Mouse (Mus musculus) spleen, adult 2 months (tissue): ENCODE results near the gene Aldh1l2. TPM values are rescaled to one million over a fixed set of nuclear protein-coding genes. Genes with fewer than 3 reads are reported as not detected.
A peak's percentile ranks its signal among the peaks of the same experiment; 100 is the strongest.

Experiments
- DNase-seq, 2 experiments: peaks; one replicate each; pipeline versions ENCODE4 v3.0.0 to v3.0.0-alpha.2; 2012 to 2021; ENCODE audit warnings: low spot score in 2 of 2, low read depth in 1 of 2
- H3K27ac ChIP-seq: fragments of 200-500 bp; 2 replicates; pipeline ENCODE4 v1.5.1; 2012; ENCODE audit warnings: low read length, inconsistent platforms; ENCODE audit not compliant: insufficient read depth
- H3K27me3 ChIP-seq: fragments of 200-500 bp; 2 replicates; pipeline ENCODE4 v1.6.1; 2012; ENCODE audit warnings: mild to moderate bottlenecking, moderate library complexity, low read length, inconsistent platforms; ENCODE audit not compliant: control insufficient read depth, insufficient read depth
- H3K36me3 ChIP-seq: fragments of 200-500 bp; 2 replicates; pipeline ENCODE4 v1.6.1; 2012; ENCODE audit warnings: mild to moderate bottlenecking, low read length, inconsistent platforms; ENCODE audit not compliant: control insufficient read depth, insufficient read depth
- H3K4me1 ChIP-seq: fragments of 200-500 bp; 2 replicates; pipeline ENCODE4 v1.6.1; 2011; ENCODE audit warnings: inconsistent platforms; ENCODE audit not compliant: control insufficient read depth, insufficient read depth, insufficient read length
- H3K4me3 ChIP-seq: fragments of 200-500 bp; 2 replicates; pipeline ENCODE4 v1.5.1; 2011; ENCODE audit warnings: mild to moderate bottlenecking, inconsistent platforms; ENCODE audit not compliant: insufficient read depth, insufficient read length; ENCODE audit errors: extremely low read depth
- CTCF ChIP-seq: fragments of 200-500 bp; IDR thresholded peaks from 2 replicates; pipeline ENCODE4 v1.5.1; 2011; ENCODE audit warnings: mild to moderate bottlenecking, inconsistent platforms; ENCODE audit not compliant: insufficient read depth, insufficient read length, insufficient replicate concordance; ENCODE audit errors: extremely low read depth
- POLR2A ChIP-seq: fragments of 200-500 bp; IDR thresholded peaks from 2 replicates; pipeline ENCODE4 v1.6.1; 2011; ENCODE audit warnings: low read depth, low read length, inconsistent platforms
- WGBS: fragments of 180-500 bp; shearing (Covaris S2); methylation state at CpG from one replicate; pipeline ENCODE4 v1.1.7; 2018; 5-methylcytosine and 5-hydroxymethylcytosine counted together
- polyA plus RNA-seq: library from polyadenylated mRNA; depleted of rRNA; stranded (reverse); fragments of >200 nt; gene quantifications from 2 replicates; pipeline ENCODE4 v1.2.3, GENCODE M21; 2012

Gene Aldh1l2
- polyA plus RNA-seq, 1 experiment: 0.53 TPM

DNA sequence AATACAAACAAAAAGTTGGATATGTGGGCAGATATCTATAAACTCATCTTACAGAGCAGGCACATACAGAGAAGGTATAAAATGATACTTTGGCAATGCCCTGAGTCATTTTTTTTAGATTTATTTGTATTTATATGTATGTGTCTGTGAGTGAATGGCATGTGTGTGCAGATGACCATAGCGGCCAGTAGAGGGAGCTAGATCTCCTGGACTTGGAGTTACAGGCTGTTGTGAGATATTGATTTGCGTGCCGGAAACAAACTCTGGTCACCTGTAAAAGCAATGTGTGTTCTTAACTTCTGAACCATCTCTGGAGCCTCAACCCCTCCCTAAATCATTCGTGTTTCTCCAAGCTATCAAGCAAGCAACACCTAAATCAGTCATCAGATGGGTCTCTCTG, 12.9 kb downstream of the Aldh1l2 start:
- 79% methylated on average over 4 of the region's 4 CpGs for WGBS
- H3K4me3 ChIP-seq: no peak overlapping the region
- no peak for DNase-seq

DNA sequence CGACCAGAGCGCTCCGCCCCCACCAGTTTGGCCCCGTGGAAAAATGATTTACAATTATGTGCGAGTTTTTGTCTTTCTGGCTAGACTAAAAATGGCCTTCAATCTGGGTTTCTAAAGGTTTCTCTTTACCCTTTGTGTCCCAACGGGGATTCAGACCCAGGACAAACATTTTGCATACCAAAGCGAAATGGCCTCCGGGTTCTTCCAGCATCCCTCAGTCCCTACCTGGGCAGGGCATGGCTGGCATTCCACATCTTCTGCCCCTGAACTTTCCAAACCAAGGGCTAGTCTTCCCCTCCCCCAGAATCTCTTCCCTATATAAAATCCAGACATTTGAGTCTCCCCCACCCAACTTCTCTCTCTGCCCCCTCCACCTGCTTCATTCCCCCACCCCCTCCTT, 20.2 kb downstream of the Aldh1l2 start:
- 86% methylated on average over 8 of the region's 8 CpGs for WGBS
- TF ChIP-seq CTCF: no peak
- TF ChIP-seq POLR2A: no peak
- H3K36me3 ChIP-seq: no peaks in the 10 kb centered on the region
- H3K4me3 ChIP-seq: no peak overlapping the region
- no peaks in the 10 kb centered on the region for H3K27me3 ChIP-seq
- no peak overlapping the region for H3K27ac ChIP-seq
- DNase-seq: no peak
- no peaks in the 10 kb centered on the region for H3K4me1 ChIP-seq

More for the DNA sequence above, 12.9 kb downstream of the Aldh1l2 start:
- H3K27me3 ChIP-seq: no peaks in the 10 kb centered on the region
- TF ChIP-seq POLR2A (no peak), CTCF (no peak)
- no peaks in the 10 kb centered on the region for H3K4me1 ChIP-seq
- no peaks in the 10 kb centered on the region for H3K36me3 ChIP-seq
- no peak overlapping the region for H3K27ac ChIP-seq

DNA sequence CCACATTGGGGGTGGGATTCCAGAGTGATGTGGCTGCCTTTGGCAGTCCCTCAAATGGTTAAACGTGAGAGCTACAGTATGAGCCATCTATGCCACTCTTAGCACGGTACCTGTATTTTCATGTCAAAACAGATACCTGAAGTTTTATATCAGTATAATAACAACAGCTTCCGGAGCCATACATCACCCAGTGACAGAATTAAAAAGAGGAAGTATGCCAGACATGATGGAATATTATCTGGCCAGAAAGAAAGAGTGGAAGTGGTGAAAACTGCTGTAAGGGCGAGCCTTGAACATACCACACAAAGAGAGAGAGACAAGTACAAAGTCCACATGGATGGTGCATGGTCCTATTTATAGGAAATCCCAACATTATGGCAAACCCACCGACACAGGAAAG, 22.6 kb downstream of the Aldh1l2 start:
- WGBS: 64% methylated on average over 5 of the region's 5 CpGs
- Histone ChIP-seq H3K27me3 (no peaks in the 10 kb centered on the region), H3K27ac (no peak overlapping the region), H3K4me1 (no peaks in the 10 kb centered on the region), H3K36me3 (no peaks in the 10 kb centered on the region), H3K4me3 (no peak overlapping the region)
- TF ChIP-seq CTCF (no peak), POLR2A (no peak)
- DNase-seq: no peak

- 39% methylated on average over 8 of the region's 8 CpGs for WGBS
- Histone ChIP-seq H3K27ac (no peak overlapping the region), H3K4me1 (no peaks in the 10 kb centered on the region), H3K27me3 (no peaks in the 10 kb centered on the region), H3K4me3 (no peak overlapping the region), H3K36me3 (no peaks in the 10 kb centered on the region)
- TF ChIP-seq POLR2A (no peak), CTCF (peak; percentile 25; the same call in 1 of the 2 replicates)
- DNase-seq: peak; percentile 32 to 40
Observed at GRCm38 (mm10) chr10:83508962-83509660, 24.8 kb downstream of the Aldh1l2 start.

DNA sequence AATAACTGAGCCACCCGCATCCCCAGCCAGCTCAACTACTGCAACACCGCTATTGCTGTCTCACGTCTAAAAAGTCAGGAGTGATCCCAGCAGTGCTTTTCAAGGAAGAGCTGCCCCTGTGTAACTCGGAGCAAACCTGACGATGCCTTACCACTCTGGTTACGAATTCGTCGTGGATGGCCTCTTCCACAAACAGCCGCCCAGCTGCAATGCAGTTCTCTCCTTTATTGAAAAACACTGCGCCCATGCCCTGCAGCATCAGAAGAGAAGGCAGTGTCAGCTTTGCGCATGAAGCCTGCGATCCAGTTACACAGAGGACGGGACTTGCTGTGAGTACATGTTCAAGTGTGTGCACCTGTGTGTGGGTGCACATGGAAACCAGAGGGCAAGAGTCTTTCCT, 36.6 kb downstream of the Aldh1l2 start:
- no peaks in the 10 kb centered on the region for H3K27me3 ChIP-seq
- TF ChIP-seq CTCF: no peak
- TF ChIP-seq POLR2A: no peak
- WGBS: 89% methylated on average over 13 of the region's 13 CpGs
- no peak overlapping the region for H3K27ac ChIP-seq
- H3K36me3 ChIP-seq: no peaks in the 10 kb centered on the region
- no peak for DNase-seq
- no peak overlapping the region for H3K4me3 ChIP-seq
- H3K4me1 ChIP-seq: no peaks in the 10 kb centered on the region

DNA sequence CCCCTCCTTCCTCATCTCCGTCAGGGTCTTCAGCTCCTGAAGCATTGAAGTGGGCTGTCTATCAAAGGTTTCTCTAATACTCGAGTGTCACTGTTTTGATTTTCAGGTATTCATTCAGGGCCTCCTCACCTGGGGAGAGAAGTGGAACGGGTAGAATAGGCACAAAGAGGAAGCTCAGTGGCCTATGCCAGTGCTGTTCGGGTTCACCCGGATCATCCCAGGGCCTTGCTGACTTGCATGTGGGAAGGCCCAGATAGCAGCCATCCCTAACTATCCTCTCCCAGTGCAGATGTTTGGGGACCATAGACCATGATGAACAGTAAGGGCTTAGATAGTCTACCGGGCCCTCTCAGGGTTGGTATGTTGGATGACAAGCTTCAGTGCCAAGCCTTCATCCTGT, 43.4 kb downstream of the Aldh1l2 start:
- WGBS: 87% methylated on average over 6 of the region's 6 CpGs
- no peaks in the 10 kb centered on the region for H3K36me3 ChIP-seq
- no peak overlapping the region for H3K4me3 ChIP-seq
- H3K27ac ChIP-seq: no peak overlapping the region
- no peaks in the 10 kb centered on the region for H3K4me1 ChIP-seq
- TF ChIP-seq CTCF (no peak), POLR2A (no peak)
- H3K27me3 ChIP-seq: no peaks in the 10 kb centered on the region
- DNase-seq: no peak

DNA sequence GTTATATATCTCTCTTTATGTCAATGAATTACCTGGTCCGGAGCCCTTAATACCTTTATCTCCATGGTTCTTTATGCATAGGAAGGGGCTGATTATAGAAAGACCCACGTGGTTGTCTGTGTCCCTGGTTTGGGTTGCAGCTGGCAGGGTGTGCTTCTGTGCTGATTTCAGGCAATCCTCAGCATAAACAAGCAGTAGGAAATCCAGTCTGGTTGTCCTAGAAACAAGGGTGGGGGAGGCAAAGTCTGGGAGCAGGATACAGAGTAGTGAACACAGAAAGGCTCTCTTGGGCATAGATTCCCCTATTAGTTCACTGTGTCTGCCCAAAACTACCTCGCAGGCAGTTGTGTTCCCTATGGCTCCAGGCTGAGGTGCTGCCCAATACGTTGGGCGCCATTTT, 56.7 kb downstream of the Aldh1l2 start:
- Histone ChIP-seq H3K27me3 (no peaks in the 10 kb centered on the region), H3K36me3 (no peaks in the 10 kb centered on the region), H3K4me1 (no peaks in the 10 kb centered on the region), H3K4me3 (no peak overlapping the region), H3K27ac (no peak overlapping the region)
- TF ChIP-seq CTCF (no peak), POLR2A (no peak)
- 80% methylated on average over 5 of the region's 5 CpGs for WGBS
- DNase-seq: no peak
